Mouse (Mus musculus): ENCODE data around the gene Rflnb.
"Not testable (repeated sequence)": the region's sequence is repeated elsewhere in the genome, so short reads cannot be mapped to it uniquely, and the experiment has no call there.

Gene Rflnb

DNA sequence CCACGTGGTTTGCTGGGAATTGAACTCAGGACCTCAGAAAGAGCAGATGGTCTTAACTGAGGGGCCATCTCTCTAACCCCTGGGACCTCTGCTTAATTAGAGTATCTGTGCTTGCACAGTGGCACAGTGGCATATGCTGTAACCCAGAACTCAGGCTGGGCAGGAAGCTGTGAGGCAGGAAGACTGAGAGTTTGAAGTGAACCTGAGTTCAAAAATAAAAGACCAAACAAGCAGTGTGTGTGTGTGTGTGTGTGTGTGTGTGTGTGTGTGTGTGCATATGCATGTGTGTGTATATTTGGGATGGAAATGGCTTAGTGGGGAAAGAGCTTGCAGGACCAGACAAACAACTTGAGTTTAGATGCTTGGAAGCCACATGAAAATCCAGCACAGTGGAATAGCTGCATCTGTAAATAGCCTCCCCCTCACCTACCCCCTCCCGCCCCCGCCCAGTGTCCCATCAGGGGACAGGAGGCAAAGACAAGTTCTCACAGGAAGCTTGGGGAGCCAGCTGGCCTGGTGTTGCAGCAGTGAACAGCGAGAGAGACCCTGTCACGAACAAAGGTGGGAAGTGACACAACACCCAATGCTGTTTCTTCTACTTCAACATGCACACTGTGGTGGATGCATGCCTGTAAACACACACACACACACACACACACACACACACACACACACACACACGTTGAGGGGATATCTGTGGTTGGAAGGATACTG is 10.2 kb upstream of the Rflnb start:
- DNase-seq (ENCODE audit: low spot score), result no peak

DNA sequence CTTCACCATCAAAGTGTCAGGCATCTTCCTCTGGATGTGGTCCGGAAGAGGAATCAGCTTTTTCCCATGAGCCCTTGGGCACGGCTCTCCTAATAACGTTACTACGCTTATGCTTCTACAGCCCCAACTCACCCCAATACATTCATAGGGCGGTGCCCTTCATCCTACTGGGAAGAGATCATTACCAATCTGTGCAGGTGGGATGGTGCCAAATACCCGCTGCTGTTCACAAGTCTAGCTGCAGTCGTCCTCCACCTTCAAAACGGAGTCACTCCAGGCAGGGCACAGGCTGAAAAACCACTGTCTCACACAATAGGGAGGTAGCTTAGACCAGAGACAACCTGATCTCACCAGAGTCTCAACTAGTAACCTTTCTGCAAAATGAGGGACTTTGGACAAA is 7.6 kb upstream of the Rflnb start:
- DNase-seq (ENCODE audit: low spot score), result no peak

DNA sequence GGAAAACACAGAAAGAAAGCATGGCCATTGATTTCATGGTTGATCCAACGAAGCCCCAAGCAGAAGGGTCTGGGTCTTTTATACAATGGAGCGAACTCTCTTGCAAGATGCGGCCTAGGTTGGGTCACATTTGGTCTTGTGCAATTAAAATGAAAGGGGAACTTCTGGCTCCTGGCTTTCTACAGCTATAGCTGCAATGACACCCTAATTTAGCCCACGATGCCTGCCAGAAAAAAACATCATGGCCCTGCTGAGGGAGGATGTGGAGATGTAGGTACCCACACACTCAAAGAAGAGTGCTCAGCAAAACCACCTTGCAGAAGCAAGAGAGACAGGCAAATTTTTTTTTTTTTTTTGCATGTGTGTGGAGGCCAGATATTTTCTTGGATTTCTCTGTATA is 6.3 kb upstream of the Rflnb start:
- DNase-seq (ENCODE audit: low spot score), result no peak

DNA sequence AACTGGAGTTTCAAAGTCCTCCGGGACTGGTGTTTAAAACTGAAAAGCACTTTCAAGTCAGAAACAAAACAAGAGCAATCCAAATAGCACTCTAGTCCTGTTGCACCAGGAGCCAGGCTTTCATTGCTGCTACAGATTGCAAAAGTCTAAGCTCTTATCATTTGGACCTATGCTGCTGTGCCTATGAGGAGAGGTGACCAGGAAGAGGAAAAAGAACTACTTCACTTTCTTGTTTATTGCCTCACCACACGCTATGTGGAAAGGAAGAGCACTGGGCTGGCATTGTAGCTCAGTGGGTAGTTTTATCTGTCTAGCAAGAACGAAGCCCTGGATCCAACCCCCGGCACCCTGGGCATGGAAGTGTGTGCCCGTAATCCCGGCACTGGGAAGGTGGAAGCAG is 5.8 kb upstream of the Rflnb start:
- no peak for DNase-seq (ENCODE audit: low spot score)

DNA sequence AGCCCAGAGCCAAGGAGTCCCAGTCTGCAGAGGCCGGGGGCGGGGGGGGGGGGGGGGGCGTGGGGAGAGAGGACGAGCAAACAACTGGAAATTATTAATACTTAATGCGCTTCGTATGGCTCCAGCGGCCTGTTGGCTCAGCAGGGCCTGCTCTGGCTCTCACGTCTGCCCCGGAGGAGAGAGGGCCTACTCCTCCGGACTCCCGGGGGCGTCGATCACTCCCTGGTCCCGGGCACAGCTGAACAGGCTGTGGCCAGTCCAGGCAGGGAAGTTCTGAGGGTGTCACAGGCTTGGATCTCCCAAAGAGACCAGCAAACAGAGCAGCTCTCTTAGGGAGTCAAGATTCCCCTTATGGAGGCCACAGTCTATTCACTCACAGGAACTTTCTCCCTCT is 487 bp upstream of the Rflnb start:
- DNase-seq (ENCODE audit: low spot score), result no peak

DNA sequence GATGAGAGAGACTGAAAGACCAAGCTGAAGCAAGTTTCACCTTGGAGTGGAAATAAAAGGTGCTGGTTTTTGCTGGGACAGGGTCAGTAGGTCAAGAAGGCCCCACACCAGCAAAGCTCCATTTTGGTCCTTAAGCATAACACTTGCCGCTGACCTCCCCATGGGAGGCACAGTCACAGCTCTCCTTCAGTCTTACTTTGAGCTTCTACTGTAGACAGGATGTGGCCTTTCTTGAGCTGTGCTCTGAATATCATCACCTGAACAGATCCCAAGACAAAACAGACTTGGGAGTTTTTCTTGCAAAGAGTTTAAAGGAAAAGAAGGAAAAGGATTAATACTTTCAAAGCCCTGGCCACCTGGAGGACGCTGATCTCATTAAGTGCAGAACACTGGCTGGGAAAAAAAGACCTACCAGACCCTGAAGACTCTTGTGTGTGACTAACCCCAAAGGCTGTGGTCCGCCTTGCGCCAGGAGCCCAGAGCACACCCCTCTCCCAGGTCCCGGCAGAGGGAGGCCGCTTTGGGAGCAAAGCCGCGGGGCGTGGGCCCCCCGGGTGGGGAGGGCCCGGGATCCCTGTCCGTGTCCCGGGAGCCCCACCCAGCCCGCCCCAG is 949 bp downstream of the Rflnb start:
- DNase-seq (ENCODE audit: low spot score), result no peak

DNA sequence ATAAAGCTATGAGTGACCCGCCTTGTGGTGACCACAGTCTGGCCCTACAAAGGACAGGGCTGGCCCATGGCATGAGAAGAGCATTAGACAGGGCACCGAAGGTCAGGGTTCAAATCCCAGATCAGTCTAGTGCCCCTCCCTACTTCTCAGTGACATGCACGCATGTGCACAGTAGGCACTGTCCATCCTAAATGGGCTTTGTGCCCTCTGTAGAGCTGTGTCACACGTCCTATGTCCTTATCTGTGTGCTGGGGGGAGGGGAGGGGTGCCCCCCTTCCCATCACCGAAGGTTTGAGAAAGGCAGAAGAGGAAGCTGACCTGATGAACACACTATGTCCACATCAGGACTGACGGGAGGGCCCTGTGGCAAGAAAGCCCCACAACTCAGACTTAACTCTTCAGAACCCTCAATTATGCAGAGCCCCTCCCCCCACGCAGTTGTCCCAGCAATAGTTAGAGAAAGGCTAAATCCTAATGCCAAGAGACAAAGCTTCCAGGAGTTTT is 2.5 kb downstream of the Rflnb start:
- DNase-seq (ENCODE audit: low spot score), result no peak

DNA sequence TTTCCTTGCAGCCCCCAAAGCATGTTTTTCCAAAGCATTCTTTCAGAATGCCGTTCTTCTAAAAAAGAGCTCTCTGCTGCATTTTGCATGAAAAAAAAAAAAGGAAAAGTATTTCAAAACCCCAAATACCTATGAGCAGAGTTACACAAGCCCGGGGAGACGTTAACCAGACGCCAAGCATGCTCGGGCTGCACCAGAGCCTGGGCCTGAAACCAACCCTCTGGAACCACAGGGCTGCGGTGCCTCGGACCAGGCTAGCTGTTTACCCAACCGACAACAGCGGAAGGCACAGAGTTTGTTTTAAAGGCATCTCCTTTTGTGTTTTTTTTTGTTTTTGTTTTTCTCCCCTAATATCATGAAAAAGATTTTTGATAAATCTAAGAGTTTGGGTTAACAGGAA is 6.7 kb downstream of the Rflnb start:
- no peak for DNase-seq (ENCODE audit: low spot score)

DNA sequence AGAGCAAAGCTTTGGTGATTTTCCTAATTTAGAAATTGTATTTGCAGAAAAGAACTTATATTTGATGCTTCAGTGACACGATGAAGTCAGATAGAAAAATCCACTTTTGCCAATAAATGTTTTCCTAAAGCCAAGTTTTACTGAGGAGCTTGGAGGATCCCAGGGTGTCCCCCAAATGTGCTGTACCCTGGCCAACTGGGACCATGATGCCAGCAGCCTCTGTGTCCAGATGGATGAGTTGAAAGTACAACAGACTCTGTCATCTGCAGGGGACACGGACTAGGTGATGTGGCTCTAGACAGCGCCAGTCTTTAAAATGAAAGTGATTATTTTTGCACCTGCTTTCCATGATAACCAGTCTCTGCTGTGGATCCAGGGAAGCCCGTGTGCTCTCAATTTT is 7.7 kb downstream of the Rflnb start:
- no peak for DNase-seq (ENCODE audit: low spot score)

DNA sequence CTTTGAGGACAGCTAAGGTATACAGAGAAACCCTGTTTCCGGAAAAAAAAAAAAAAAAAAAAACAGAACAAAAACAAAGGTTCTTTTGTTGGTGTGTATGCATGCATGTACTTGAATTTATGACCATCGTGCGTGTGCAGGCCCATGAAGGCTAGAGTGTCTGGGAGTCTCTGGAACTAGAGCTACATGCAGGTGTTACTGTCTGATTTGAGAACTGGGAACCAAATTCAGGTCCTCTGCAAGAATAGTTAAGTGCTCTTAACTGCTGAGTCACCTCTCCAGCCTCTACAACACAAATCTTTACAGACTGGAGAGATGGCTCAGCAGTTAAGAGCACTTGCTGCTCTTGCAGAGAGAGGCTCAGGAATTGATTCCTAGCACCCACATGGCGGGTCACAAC is 11.8 kb downstream of the Rflnb start:
- no peak for DNase-seq (ENCODE audit: low spot score)

DNA sequence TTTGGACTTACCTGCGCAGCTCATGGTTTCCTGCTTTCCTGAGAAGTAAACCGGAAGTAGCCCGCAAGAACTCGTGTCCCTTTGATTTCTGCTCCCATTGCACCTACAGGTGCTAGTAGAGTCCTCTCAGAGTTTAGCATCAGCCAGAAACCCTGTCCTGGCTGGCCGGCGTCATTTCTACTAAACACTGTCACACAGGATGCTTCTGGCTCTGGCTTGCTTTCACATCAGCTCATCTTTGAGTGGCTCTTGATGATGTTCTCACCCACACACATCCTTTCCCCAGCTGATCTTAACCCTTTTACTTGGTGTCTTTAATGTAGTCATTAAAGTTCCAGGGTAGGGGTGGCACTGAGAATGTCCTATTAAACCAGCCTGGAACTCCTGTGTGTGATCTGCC is 12.3 kb downstream of the Rflnb start:
- no peak for DNase-seq (ENCODE audit: low spot score)

DNA sequence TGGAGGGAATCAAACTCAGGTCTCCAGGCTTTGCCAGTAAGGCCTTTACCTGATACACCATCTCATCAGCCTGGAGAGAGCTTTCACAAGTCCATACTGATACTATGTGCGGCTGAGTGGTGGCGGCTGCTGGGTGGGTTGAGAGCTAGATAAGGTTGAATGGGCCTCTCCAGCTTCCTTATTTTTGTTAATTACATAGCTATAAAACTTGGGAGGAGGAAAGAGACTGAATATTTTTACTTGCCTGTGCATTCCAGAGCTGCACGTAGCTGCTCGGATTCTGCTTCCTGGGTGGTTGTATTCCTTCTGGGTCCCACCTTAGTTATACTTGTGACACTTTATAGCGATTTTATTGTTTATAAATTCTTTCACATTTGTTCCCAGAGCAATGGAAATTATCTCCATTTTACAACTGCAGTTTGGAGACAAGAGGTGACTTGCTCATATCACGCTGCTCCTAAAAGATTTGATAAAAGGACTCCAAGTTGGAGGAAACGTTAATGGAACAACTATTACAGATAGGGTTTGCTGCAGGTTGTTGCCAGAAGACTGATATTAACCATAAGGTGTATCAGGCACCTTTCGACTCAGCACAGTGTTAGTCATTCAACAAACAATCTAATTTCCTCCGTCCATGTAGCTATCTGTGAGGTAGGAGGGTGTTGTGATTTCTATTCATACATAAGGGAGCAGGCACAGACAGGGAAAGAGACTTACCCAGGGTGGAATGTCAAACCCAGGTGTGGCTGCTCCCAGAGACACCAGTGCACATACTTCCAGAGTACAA is 16.6 kb downstream of the Rflnb start:
- no peak for DNase-seq (ENCODE audit: low spot score)

DNA sequence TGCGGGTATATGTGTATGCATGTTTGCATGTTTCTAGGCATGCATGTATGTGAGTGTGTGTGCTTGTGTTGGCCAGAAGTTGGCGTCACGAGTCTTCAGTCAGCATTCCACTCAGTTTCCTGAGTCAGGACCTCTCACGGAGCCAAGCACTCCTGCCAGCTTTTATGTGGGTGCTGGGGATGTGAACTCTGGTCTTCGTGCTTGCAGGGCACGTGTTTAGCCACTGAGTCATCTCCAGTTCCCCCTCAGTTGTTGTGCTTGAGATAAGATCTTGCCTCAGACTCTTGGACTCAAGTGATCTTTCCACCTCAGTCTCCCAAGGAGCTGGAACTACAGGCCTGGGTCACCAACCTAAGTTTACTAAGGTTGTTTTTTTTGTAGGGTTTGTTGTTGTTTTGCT is 18.5 kb downstream of the Rflnb start:
- DNase-seq (ENCODE audit: low spot score), result no peak

DNA sequence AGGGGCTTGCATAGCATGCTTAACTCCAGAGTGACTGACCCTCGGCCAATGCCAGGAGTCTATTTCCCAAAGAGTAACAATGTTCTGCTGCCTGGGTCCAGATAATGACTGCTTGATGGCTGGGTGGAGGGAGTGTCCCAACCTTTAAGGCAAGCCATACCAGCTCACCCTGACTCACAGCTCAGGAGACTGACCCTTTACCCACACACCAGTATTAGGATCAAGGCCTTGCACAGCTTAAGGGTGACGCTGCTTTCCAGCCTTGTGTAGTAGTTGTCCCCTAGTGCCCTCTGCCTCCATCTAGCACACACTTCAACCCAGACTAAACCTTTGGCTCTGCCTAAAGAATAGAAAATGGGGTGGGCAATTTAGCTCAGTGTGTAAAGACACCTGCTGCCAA is 19.4 kb downstream of the Rflnb start:
- DNase-seq (ENCODE audit: low spot score), result no peak

DNA sequence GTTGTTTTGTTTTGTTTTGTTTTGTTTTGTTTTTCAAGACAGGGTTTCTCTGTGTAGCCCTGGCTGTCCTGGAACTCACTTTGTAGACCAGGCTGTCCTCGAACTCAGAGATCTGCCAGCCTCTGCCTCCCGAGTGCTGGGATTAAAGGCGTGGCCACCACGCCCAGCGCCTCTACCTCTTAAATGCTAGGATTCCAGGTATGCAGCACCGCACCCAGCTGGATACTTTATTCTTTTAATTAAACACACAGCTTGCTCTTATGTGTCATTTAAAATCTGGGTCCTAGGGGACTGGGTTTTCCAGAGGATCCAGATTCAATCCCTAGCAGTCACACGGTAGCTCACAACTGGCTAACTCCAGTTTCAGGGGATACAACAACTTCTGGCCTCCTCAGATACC is 23.3 kb downstream of the Rflnb start:
- DNase-seq (ENCODE audit: low spot score), result not testable (repeated sequence)

DNA sequence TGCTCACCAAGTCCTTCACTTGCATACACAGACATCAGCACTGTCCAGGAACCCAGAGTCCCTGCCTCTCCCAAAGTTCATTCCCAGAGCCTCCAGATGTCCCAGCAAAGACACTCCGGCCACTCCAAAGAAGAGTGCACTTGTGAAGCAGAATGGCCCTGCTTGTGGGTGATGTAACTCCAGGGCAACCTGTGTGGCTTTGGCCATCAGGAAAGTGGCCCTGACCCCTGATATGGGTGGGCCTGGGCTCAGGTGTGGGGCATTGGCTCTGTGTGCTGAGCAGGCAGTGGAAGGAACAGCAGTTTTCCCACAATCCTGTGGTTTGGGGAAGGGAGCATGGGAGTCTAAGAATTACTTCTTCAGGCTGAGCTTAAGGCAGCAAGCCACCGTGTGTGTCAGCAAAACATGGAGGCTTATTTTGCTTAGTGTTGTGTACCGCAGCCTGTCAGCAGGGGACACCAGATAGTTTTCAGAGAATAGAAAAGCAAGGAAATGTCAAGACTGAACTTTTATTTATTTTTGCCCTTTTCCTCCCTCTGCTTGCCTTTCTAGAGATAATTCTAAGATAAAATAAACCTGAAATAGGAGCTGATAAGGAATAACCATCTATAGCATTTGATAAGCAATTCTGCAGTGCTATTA is 26.2 kb downstream of the Rflnb start:
- DNase-seq (ENCODE audit: low spot score), result no peak

DNA sequence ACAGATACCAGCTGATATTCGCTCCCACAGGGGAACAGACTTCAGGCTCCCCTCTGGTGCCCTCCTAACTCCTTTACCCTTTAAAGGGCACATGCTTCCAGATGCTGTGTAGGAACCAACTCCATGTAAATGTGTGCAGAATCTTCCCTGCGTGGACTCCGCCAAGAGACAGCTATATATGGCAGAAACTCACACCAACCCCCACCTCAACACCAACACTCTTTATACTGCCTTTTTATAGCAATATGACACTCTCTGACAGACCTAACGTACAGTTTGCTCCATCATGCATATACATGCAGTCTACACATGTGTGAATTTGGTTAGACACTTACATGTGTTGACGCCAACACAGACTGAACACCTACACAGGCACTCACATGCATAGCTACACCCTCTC is 26.9 kb downstream of the Rflnb start:
- DNase-seq (ENCODE audit: low spot score), result no peak

DNA sequence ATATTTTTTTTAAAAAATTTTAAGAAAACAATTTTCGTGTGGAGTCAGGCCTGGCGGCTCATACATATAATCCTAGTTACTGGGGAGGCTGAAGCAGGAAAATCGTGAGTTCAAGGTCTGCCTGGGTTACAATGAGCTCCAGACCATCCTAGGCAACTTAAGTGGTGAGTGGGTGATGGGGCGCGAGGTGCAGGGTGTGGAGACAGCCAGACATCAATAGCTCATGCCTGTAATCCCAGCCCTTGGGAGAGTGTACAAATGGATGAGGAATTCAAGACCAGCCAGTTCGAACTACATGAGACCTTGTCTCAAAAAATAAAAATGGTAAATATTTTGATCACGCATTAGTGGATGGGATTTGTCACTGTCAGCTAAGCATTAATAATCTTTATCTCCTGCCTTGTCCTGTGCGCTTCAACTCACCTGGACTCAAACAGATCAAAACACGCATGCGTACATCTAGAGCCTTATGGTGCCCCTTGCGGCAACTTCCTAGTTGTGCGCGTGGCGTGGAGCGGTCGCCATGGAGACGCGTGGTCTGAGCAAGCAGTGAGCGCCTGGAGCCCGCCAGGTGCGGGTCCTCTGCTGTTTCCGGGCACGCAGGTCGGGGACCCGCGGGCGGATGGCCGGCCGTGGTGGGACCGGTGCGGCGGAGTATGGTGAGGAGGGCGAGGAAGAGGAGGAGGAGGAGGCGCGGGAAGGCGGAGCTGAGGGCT is 28.0 kb downstream of the Rflnb start, which contains the start of gene 1700016K19Rik:
Gene 1700016K19Rik (plus strand): TSS at position 473 of the 716 bp plus-strand sequence.
- peak; percentile 78 for DNase-seq (ENCODE audit: low spot score)

DNA sequence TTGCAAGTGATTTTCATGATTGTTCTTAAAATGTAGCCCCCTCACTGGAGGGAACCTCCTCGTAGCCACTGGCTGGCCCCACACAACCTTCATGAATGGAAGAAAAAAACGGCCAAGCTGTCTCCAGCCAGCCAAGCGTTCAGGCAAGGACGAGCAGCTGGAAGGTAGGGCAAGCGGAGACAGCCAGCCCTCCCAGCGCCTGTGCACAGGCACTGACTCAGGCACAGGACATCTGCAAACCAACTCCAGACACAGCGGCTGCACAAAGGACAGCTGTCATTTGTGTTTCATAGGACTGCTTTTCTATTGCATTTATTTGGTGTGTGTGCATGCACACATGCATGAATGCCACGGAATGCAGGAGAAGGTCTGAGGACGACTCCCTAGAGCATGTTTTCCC is 33.2 kb downstream of the Rflnb start:
- DNase-seq (ENCODE audit: low spot score), result no peak

DNA sequence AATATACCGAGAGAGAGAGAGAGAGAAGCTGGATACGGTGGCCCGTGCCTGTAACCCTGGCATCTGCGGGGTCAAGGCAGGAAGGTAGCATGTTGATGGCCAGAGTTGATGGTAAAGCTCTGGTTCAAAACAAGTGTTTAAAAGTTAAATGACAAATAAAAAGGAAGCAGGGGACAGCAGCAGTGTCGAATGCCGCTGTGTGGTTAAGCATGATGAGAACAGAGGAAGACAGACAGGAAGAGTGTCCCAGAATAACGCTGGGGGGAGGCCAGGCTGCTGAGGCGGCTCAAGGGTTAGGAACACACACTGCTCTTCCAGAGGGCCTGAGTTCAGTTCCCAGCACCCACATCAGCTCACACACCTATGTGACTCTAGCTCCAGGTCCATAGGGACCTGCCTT is 35.1 kb downstream of the Rflnb start:
- DNase-seq (ENCODE audit: low spot score), result no peak

DNA sequence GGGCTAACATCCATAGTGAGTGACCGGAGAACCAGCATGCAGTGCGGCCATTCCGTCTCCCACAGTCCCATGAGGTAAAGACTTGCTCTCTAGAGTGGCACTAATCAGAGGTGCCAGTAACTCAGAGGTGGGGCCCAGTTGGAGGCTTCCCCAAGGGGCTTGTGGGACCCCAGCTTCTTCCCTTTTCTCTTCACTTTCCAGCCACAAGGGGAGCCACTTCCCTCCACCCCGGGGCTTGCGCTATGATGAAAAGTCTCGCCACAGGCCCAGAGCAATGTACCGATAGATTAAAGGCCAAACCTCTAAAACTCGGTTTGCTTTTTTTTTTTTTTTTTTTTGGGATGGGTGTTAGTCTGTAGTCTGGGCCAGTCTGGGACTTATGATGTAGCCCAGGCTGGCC is 35.7 kb downstream of the Rflnb start:
- DNase-seq (ENCODE audit: low spot score), result no peak

Measured in layer of hippocampus, adult 11-12 months (tissue).